Mouse (Mus musculus): ENCODE measurements around the gene Slc35a1. TPM values are rescaled to one million over a fixed set of nuclear protein-coding genes. Genes with fewer than 3 reads are reported as not detected.

The Slc35a1 gene
- polyA plus RNA-seq, 1 experiment from 2014 or later, result 27.0 TPM

DNA sequence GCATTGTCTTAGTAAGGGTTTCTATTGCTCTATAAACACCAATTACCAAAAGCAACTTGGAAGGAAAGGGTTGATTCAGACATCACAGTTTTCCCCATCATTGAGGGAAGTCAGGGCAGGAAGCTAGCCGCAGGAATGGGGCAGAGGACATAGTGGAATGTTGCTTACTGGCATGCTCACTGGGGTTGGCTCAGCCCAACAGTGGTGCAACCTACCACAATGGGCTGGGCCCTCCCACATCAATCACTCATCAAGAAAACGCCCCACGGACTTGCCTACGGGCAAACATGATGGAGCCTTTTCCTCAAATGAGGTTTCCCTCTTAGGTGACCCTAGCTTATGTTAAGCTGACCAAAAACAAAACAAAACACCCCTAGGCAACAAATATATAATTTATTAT is 35.9 kb upstream of the Slc35a1 start:
- no peak overlapping the region for H3K4me3 ChIP-seq (ENCODE audit: low read depth, low read length)
- no peaks in the 10 kb centered on the region for H3K27me3 ChIP-seq (replicated peaks; ENCODE audit: control insufficient read depth, insufficient read depth, low read length)
- H3K4me2 ChIP-seq (replicated peaks; ENCODE audit: low read depth), result no peak overlapping the region
- 74% methylated on average over 4 of the region's 4 CpGs for WGBS
- TF ChIP-seq CTCF (IDR thresholded peaks at IDR 0.05; ENCODE audit: low read depth), result no peak
- no peaks in the 10 kb centered on the region for H3K4me1 ChIP-seq (replicated peaks; ENCODE audit: control insufficient read depth, insufficient read depth, low read length)
- H3K27ac ChIP-seq (ENCODE audit: low read depth, low read length), result no peak overlapping the region
- no peaks in the 10 kb centered on the region for H3K9me3 ChIP-seq (ENCODE audit: control insufficient read depth)
- H3K9ac ChIP-seq (ENCODE audit: low read depth, low read length), result no peak overlapping the region
- no peak for ATAC-seq
- H3K36me3 ChIP-seq (ENCODE audit: control insufficient read depth, insufficient read depth), result no peaks in the 10 kb centered on the region

DNA sequence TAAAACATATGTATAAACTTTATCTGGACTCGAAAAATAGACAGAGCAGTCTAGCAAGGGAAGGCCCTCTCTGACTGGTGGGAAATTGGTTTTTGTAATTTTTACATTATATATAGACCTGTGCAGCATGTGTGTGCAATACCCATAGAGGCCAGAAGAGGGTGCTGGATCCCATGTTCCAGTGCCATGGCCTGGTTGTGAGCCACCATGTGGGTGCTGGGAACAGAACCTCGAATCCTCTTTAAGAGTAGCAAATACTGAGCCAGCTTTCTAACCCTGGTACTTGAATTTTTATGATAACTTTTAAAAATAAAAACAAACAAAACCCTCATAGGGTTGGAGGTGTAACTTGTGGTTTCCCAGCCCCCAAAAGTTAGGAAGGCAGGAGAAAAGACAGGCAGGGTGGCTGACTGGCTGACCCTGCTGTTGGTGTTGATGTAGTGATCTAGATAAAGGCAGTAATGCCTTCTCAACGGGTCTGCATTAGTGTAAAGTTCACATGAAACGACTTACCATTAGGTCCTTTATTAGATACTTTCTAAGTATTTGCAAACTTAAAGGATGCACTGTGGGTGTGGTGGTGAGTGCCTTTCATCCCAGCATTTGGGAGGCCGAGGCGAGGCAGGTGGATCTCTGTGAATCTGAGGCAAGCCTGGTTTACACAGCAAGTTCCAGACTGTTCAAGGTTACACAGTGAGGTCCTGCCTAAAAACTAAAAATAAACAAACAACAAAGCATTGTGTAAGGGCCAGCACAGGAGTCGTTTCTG is 33.1 kb upstream of the Slc35a1 start:
- TF ChIP-seq CTCF (IDR thresholded peaks at IDR 0.05; ENCODE audit: low read depth), result no peak
- H3K4me3 ChIP-seq (ENCODE audit: low read depth, low read length), result no peak overlapping the region
- no peak for ATAC-seq
- H3K4me2 ChIP-seq (replicated peaks; ENCODE audit: low read depth), result no peak overlapping the region
- H3K36me3 ChIP-seq (ENCODE audit: control insufficient read depth, insufficient read depth), result no peaks in the 10 kb centered on the region
- no peaks in the 10 kb centered on the region for H3K4me1 ChIP-seq (replicated peaks; ENCODE audit: control insufficient read depth, insufficient read depth, low read length)
- no peak overlapping the region for H3K27ac ChIP-seq (ENCODE audit: low read depth, low read length)
- 89% methylated on average over 7 of the region's 7 CpGs for whole genome bisulfite sequencing
- no peaks in the 10 kb centered on the region for H3K27me3 ChIP-seq (replicated peaks; ENCODE audit: control insufficient read depth, insufficient read depth, low read length)
- H3K9me3 ChIP-seq (ENCODE audit: control insufficient read depth), result no peaks in the 10 kb centered on the region
- H3K9ac ChIP-seq (ENCODE audit: low read depth, low read length), result no peak overlapping the region

DNA sequence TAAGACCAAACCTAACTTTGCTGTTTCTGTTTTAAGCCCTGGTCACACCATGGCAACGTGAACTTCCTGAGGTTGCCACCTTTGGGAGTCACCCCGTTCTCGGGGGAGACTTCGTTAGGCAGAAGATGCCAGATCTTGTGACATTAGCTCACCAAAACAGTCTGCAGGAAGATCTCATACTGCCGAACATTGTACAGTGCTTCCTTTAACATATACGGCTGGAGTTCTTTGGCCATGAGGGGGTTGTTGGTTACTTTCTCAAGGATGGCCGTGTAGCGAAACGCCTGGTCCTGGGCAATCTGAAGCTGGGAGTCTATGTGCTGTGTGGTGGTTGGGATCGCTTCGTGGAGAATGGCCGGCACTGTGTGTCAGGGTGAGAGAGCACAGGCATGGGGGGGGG is 32.2 kb upstream of the Slc35a1 start:
- Histone ChIP-seq H3K27me3 (replicated peaks; ENCODE audit: control insufficient read depth, insufficient read depth, low read length) (no peaks in the 10 kb centered on the region), H3K9me3 (ENCODE audit: control insufficient read depth) (no peaks in the 10 kb centered on the region), H3K4me3 (ENCODE audit: low read depth, low read length) (no peak overlapping the region), H3K4me1 (replicated peaks; ENCODE audit: control insufficient read depth, insufficient read depth, low read length) (no peaks in the 10 kb centered on the region), H3K4me2 (replicated peaks; ENCODE audit: low read depth) (no peak overlapping the region), H3K9ac (ENCODE audit: low read depth, low read length) (no peak overlapping the region), H3K36me3 (ENCODE audit: control insufficient read depth, insufficient read depth) (no peaks in the 10 kb centered on the region), H3K27ac (ENCODE audit: low read depth, low read length) (no peak overlapping the region)
- TF ChIP-seq CTCF (IDR thresholded peaks at IDR 0.05; ENCODE audit: low read depth), result no peak
- WGBS, result 97% methylated on average over 12 of the region's 12 CpGs
- ATAC-seq, result no peak

DNA sequence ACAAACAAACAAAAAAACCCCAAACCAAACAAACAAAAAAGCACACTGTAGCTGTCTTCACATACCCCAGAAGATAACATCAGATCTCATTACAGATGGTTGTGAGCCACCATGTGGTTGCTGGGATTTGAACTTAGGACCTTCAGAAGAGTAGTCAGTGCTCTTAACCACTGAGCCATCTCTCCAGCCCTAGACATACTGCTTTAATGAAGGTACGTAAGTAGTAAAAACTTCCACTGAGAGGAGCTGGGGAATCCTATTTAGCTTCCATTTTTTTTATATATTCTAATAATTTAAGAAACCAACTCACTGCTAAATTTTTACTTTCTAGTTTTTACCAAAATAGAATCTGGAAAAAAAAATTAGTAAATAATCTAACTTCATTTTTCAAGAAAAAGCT is 27.8 kb upstream of the Slc35a1 start:
- TF ChIP-seq CTCF (IDR thresholded peaks at IDR 0.05; ENCODE audit: low read depth), result no peak
- Histone ChIP-seq H3K27me3 (replicated peaks; ENCODE audit: control insufficient read depth, insufficient read depth, low read length) (no peaks in the 10 kb centered on the region), H3K4me1 (replicated peaks; ENCODE audit: control insufficient read depth, insufficient read depth, low read length) (no peaks in the 10 kb centered on the region), H3K9ac (ENCODE audit: low read depth, low read length) (no peak overlapping the region), H3K36me3 (ENCODE audit: control insufficient read depth, insufficient read depth) (no peaks in the 10 kb centered on the region), H3K9me3 (ENCODE audit: control insufficient read depth) (no peaks in the 10 kb centered on the region), H3K4me2 (replicated peaks; ENCODE audit: low read depth) (no peak overlapping the region), H3K4me3 (ENCODE audit: low read depth, low read length) (no peak overlapping the region), H3K27ac (ENCODE audit: low read depth, low read length) (no peak overlapping the region)
- 92% methylated on average over 1 of the region's 1 CpGs for WGBS
- ATAC-seq, result no peak

DNA sequence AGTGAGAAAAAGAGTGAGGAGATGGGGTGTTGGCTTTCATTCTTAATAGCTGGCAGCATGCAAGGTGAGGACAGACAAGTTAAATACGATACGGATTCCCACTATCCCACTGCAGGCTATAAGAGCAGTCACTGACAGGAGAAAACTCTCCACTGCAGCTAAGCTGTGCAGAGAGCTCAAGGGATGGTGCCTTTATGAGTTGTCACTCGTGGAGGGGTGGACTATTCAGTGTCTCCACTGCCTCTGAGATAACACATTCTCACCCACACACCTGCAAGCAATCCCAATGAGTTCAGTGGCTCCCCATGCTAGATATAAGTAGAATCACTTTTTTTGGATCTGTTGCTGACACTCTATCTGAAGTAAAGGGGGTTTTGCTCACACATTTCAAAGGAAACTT is 20.9 kb upstream of the Slc35a1 start:
- H3K9ac ChIP-seq (ENCODE audit: low read depth, low read length), result no peak overlapping the region
- H3K4me2 ChIP-seq (replicated peaks; ENCODE audit: low read depth), result no peak overlapping the region
- 68% methylated on average over 3 of the region's 3 CpGs for WGBS
- H3K27ac ChIP-seq (ENCODE audit: low read depth, low read length), result no peak overlapping the region
- no peak for TF ChIP-seq CTCF (IDR thresholded peaks at IDR 0.05; ENCODE audit: low read depth)
- H3K9me3 ChIP-seq (ENCODE audit: control insufficient read depth), result no peaks in the 10 kb centered on the region
- no peaks in the 10 kb centered on the region for H3K27me3 ChIP-seq (replicated peaks; ENCODE audit: control insufficient read depth, insufficient read depth, low read length)
- H3K36me3 ChIP-seq (ENCODE audit: control insufficient read depth, insufficient read depth), result no peaks in the 10 kb centered on the region
- ATAC-seq, result no peak
- H3K4me3 ChIP-seq (ENCODE audit: low read depth, low read length), result no peak overlapping the region
- H3K4me1 ChIP-seq (replicated peaks; ENCODE audit: control insufficient read depth, insufficient read depth, low read length), result no peaks in the 10 kb centered on the region

DNA sequence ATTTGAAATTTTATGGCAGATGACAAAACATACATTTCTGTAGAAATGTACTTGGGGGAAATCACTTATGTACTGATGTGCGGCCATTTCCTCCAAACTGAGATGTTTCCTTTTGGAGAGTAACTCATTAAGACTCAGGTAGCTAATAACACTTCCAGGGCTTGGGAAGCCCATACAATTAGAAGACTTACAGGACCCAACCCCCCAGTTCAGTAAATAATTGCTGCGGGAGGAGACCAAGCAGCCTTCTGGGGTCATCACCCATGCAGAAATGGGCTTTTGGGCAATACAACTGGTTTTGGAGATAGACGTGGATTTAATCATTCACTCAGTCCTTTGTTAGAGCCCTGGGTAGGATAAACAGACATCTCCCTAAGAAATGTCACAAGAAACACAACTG is 20.0 kb upstream of the Slc35a1 start:
- no peak overlapping the region for H3K27ac ChIP-seq (ENCODE audit: low read depth, low read length)
- no peak overlapping the region for H3K4me2 ChIP-seq (replicated peaks; ENCODE audit: low read depth)
- H3K9ac ChIP-seq (ENCODE audit: low read depth, low read length), result no peak overlapping the region
- ATAC-seq, result no peak
- no peaks in the 10 kb centered on the region for H3K36me3 ChIP-seq (ENCODE audit: control insufficient read depth, insufficient read depth)
- TF ChIP-seq CTCF (IDR thresholded peaks at IDR 0.05; ENCODE audit: low read depth), result no peak
- H3K27me3 ChIP-seq (replicated peaks; ENCODE audit: control insufficient read depth, insufficient read depth, low read length), result no peaks in the 10 kb centered on the region
- WGBS, result 57% methylated on average over 3 of the region's 3 CpGs
- H3K9me3 ChIP-seq (ENCODE audit: control insufficient read depth), result no peaks in the 10 kb centered on the region
- H3K4me1 ChIP-seq (replicated peaks; ENCODE audit: control insufficient read depth, insufficient read depth, low read length), result no peaks in the 10 kb centered on the region
- no peak overlapping the region for H3K4me3 ChIP-seq (ENCODE audit: low read depth, low read length)
